9 mouse cellular contexts compared by ENCODE assay signal in genomic region chr17:45551816-45552451, GRCm38 (mm10). TPM values are rescaled to one million over a fixed set of nuclear protein-coding genes. Genes with fewer than 3 reads are reported as not detected.
A peak's percentile ranks its signal among the peaks of the same experiment; 100 is the strongest.
DNase-seq lines count a peak whose midpoint lies in the region; ATAC-seq and TF ChIP-seq lines count a peak whose summit lies in the region.
"Had no signal": no experiment of that assay in that cellular context is flagged by ENCODE, and none has a peak within 500 bp of the region (broad histone marks: within the 10 kb centered on the region; RNA-seq: fewer than 3 reads in every experiment).

No protein-coding gene starts in this region.

- no peak overlapping the region for H3K27ac ChIP-seq in cortical plate, adult 2 months (ENCODE audit: insufficient read depth, low read length)
- H3K27ac ChIP-seq in kidney, embryonic 14.5 days (ENCODE audit: low read depth, low read length) = no peak overlapping the region
- H3K27ac ChIP-seq in liver, embryonic 12.5 days = no peak overlapping the region

- no peak for TF ChIP-seq POLR2A in cortical plate, adult 2 months (IDR thresholded peaks at IDR 0.05; ENCODE audit: extremely low read depth, insufficient read depth, low read length)

- peak; percentile 98 for TF ChIP-seq CTCF in cortical plate, adult 2 months (IDR thresholded peaks at IDR 0.05; ENCODE audit: extremely low read depth, insufficient read depth, low read length)

- H3K27me3 ChIP-seq in kidney, embryonic 14.5 days (ENCODE audit: control insufficient read depth, insufficient read depth, low read length) = peaks cover 26% of the 10 kb centered on the region
- peaks cover 79% of the 10 kb centered on the region for H3K27me3 ChIP-seq in liver, embryonic 12.5 days (replicated peaks)

- H3K4me1 ChIP-seq in cortical plate, adult 2 months (ENCODE audit: control insufficient read depth, insufficient read depth, low read length) = peaks cover 3% of the 10 kb centered on the region; the same call in 1 of the 2 replicates
- peaks cover 17% of the 10 kb centered on the region for H3K4me1 ChIP-seq in kidney, embryonic 14.5 days (ENCODE audit: control insufficient read depth, insufficient read depth, low read length)
- peaks cover 39% of the 10 kb centered on the region for H3K4me1 ChIP-seq in liver, embryonic 12.5 days

- H3K4me2 ChIP-seq in kidney, embryonic 14.5 days (replicated peaks; ENCODE audit: low read depth, low read length) = no peak overlapping the region
- H3K4me2 ChIP-seq in liver, embryonic 12.5 days = no peak overlapping the region

- no peaks in the 10 kb centered on the region for H3K36me3 ChIP-seq in kidney, embryonic 14.5 days (ENCODE audit: control insufficient read depth, insufficient read depth, low read length)
- H3K36me3 ChIP-seq in liver, embryonic 12.5 days = no peaks in the 10 kb centered on the region

- intact Hi-C loops in gastrocnemius, postnatal 14 days (cut with DNase I; ENCODE audit: low total_unique reads) = loop anchor here (2.0 kb wide), 2 partner anchors 33 to 71 kb away; no protein-coding TSS in a partner anchor

- ATAC-seq in CD4-positive, CD25-positive, alpha-beta regulatory T cell, adult 4 months = peak; percentile 69
- ATAC-seq in kidney, embryonic 14.5 days (ENCODE audit: low FRiP score, low TSS enrichment) = peak; percentile 13; the same call in 1 of the 2 replicates
- ATAC-seq in liver, embryonic 12.5 days = peak; percentile 46
- peak; percentile 74 for ATAC-seq in neutrophil, adult 5-6 weeks (ENCODE audit: extremely low read depth, insufficient number of reproducible peaks, low FRiP score, poor library complexity, severe bottlenecking)

- H3K9me3 ChIP-seq in kidney, embryonic 14.5 days (ENCODE audit: control insufficient read depth, low read length) = no peaks in the 10 kb centered on the region
- H3K9me3 ChIP-seq in liver, embryonic 12.5 days (replicated peaks) = no peaks in the 10 kb centered on the region

- 6% methylated on average over 8 of the region's 8 CpGs for WGBS in kidney, embryonic 14.5 days
- WGBS in liver, embryonic 12.5 days (ENCODE audit: insufficient replicate concordance) = 3% methylated on average over 8 of the region's 8 CpGs

- H3K4me3 ChIP-seq in cortical plate, adult 2 months (ENCODE audit: insufficient read depth, low read length) = no peak overlapping the region
- H3K4me3 ChIP-seq in kidney, embryonic 14.5 days (ENCODE audit: low read length) = no peak overlapping the region
- H3K4me3 ChIP-seq in liver, embryonic 12.5 days = no peak overlapping the region

- peak; percentile 78 for DNase-seq in T-cell, adult 2 months (ENCODE audit: low spot score)
- DNase-seq in gastrocnemius, postnatal 14 days = peak; percentile 67
- DNase-seq in thymus, postnatal 25 days = peak; percentile 91

- H3K9ac ChIP-seq in kidney, embryonic 14.5 days (ENCODE audit: low read depth, low read length) = no peak overlapping the region
- no peak overlapping the region for H3K9ac ChIP-seq in liver, embryonic 12.5 days

RNA-seq across cellular contexts. Expression of gene Tmem151b, which starts 2.5 kb away (rescaled TPM):
- polyA plus RNA-seq in CD4-positive, CD25-positive, alpha-beta regulatory T cell, adult 4 months (2017; shearing (Covaris generic)) = under 1 TPM; 0.15 to 0.35 TPM
- 85.7 and 94.1 TPM in 2 replicates for polyA plus RNA-seq in cortical plate, adult 2 months (2012; rRNA removed)
- under 1 TPM in 1 of 2 experiments, not detected in 1; 0.06 TPM for total RNA-seq in gastrocnemius, postnatal 14 days (2021)
- 1.7 and 2.0 TPM in 2 replicates for polyA plus RNA-seq in kidney, embryonic 14.5 days (2014; fragmentation: Nextera tagmentation; extraction: Ambion mirVana)
- 0.30 and 0.31 TPM in 2 replicates for polyA plus RNA-seq in liver, embryonic 12.5 days (2016; fragmentation: Nextera tagmentation; extraction: Ambion mirVana)
- 0.12 and 0.23 TPM in 2 replicates for total RNA-seq in neutrophil, adult 5-6 weeks (2017)

RNA-seq across cellular contexts. Expression of gene Nfkbie, which starts 3.6 kb away (rescaled TPM):
- polyA plus RNA-seq in CD4-positive, CD25-positive, alpha-beta regulatory T cell, adult 4 months (2017; shearing (Covaris generic)) = 10 to 100 TPM; 33.1 to 48.1 TPM
- 2.1 and 2.3 TPM in 2 replicates for polyA plus RNA-seq in cortical plate, adult 2 months (2012; rRNA removed)
- 1 to 10 TPM; 1.1 to 1.4 TPM for total RNA-seq in gastrocnemius, postnatal 14 days (2021)
- polyA plus RNA-seq in kidney, embryonic 14.5 days (2014; fragmentation: Nextera tagmentation; extraction: Ambion mirVana) = 3.5 and 4.8 TPM in 2 replicates
- polyA plus RNA-seq in liver, embryonic 12.5 days (2016; fragmentation: Nextera tagmentation; extraction: Ambion mirVana) = 2.0 TPM in 2 replicates
- 51.4 and 59.9 TPM in 2 replicates for total RNA-seq in neutrophil, adult 5-6 weeks (2017)

RNA-seq across cellular contexts. Expression of gene Slc35b2, which starts 11.7 kb away (rescaled TPM):
- 10 to 100 TPM; 27.6 to 39.0 TPM for polyA plus RNA-seq in CD4-positive, CD25-positive, alpha-beta regulatory T cell, adult 4 months (2017; shearing (Covaris generic))
- polyA plus RNA-seq in cortical plate, adult 2 months (2012; rRNA removed) = 52.4 and 52.6 TPM in 2 replicates
- 10 to 100 TPM; 25.6 to 28.6 TPM for total RNA-seq in gastrocnemius, postnatal 14 days (2021)
- 122 and 140 TPM in 2 replicates for polyA plus RNA-seq in kidney, embryonic 14.5 days (2014; fragmentation: Nextera tagmentation; extraction: Ambion mirVana)
- 69.1 and 72.5 TPM in 2 replicates for polyA plus RNA-seq in liver, embryonic 12.5 days (2016; fragmentation: Nextera tagmentation; extraction: Ambion mirVana)
- 17.7 and 24.6 TPM in 2 replicates for total RNA-seq in neutrophil, adult 5-6 weeks (2017)

RNA-seq across cellular contexts. Expression of gene Hsp90ab1, which starts 21.1 kb away (rescaled TPM):
- 1,000 to 10,000 TPM; 1,172 to 1,222 TPM for polyA plus RNA-seq in CD4-positive, CD25-positive, alpha-beta regulatory T cell, adult 4 months (2017; shearing (Covaris generic))
- polyA plus RNA-seq in cortical plate, adult 2 months (2012; rRNA removed) = 980 and 997 TPM in 2 replicates
- total RNA-seq in gastrocnemius, postnatal 14 days (2021) = 100 to 1,000 TPM; 735 to 778 TPM
- polyA plus RNA-seq in kidney, embryonic 14.5 days (2014; fragmentation: Nextera tagmentation; extraction: Ambion mirVana) = 1,653 and 1,961 TPM in 2 replicates
- 1,007 and 1,098 TPM in 2 replicates for polyA plus RNA-seq in liver, embryonic 12.5 days (2016; fragmentation: Nextera tagmentation; extraction: Ambion mirVana)
- total RNA-seq in neutrophil, adult 5-6 weeks (2017) = 535 and 559 TPM in 2 replicates

RNA-seq across cellular contexts. Expression of gene Tcte1, which starts 28.7 kb away (rescaled TPM):
- polyA plus RNA-seq in CD4-positive, CD25-positive, alpha-beta regulatory T cell, adult 4 months (2017; shearing (Covaris generic)) = not detected
- polyA plus RNA-seq in cortical plate, adult 2 months (2012; rRNA removed) = 3.4 and 3.7 TPM in 2 replicates
- not detected for total RNA-seq in gastrocnemius, postnatal 14 days (2021)
- polyA plus RNA-seq in kidney, embryonic 14.5 days (2014; fragmentation: Nextera tagmentation; extraction: Ambion mirVana) = 0.61 and 0.70 TPM in 2 replicates
- 0.08 and 0.14 TPM in 2 replicates for polyA plus RNA-seq in liver, embryonic 12.5 days (2016; fragmentation: Nextera tagmentation; extraction: Ambion mirVana)
- total RNA-seq in neutrophil, adult 5-6 weeks (2017) = not detected in 2 replicates
- total RNA-seq: gastrocnemius, postnatal 4 days had no signal

Comparison
In these comparisons a context has a peak if more than half of its experiments do, and no peak if none do; other contexts are left out.
1. ATAC-seq: peak in every context shown above with its lines; median percentile 74 in neutrophil, adult 5-6 weeks; 69 in CD4-positive, CD25-positive, alpha-beta regulatory T cell, adult 4 months; 46 in liver, embryonic 12.5 days; 13 in kidney, embryonic 14.5 days.
2. RNA of gene Tmem151b, which starts 2.5 kb away (polyA plus RNA-seq): 85.7 to 94.1 TPM in cortical plate, adult 2 months; 1.7 to 2.0 TPM in kidney, embryonic 14.5 days, 0.15 to 0.35 TPM in CD4-positive, CD25-positive, alpha-beta regulatory T cell, adult 4 months and 0.30 to 0.31 TPM in liver, embryonic 12.5 days; every median in the first group is over 10 times any median in the second.
3. Peak in every context shown above with its lines, with median percentiles within 50 percentile points of each other: DNase-seq.